Comparison of ENCODE assay signal across 8 mouse cellular contexts in the genomic region with DNA sequence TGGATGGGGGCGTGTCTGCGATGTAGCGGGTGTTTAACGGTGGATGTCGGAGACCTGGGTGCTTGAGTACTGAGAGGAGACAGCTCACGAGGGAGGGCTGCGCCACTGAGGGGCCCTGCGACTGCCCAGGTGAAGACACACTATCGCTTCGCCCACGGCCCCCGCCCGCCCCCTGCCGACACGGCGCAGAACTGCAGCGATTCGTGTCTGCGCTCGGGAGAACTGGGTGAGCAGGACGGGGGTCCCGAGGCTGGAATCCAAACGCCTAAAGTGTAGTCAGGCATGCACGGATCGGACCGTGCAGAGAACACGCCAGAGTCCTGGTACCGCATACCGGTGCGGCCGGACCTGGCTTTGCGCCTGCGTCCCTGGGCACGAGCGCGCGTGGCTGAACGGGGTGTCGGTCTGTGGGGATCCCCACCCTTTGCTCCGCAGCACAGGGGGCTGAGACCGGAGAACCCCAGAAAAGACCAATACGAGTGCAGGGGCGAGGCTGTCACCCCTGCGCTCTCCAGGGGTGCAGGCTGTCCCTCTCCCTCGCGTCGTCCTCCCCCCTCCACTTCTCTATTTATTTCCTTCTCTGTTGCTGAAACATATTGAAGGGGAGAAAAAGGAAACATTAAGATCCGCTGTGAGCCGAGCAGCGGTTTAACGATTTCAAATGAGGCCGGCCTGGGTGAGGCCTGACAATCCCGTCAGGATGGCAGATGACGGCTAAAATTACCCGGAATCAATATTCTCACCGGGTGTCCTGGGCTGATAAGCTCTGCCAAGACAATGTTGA. TPM values are rescaled to one million over a fixed set of nuclear protein-coding genes. Genes with fewer than 3 reads are reported as not detected.
A peak's percentile ranks its signal among the peaks of the same experiment; 100 is the strongest.
DNase-seq lines count a peak whose midpoint lies in the region; ATAC-seq and TF ChIP-seq lines count a peak whose summit lies in the region.

No protein-coding gene starts in this region.

- peak overlapping the region; percentile 79 for H3K4me2 ChIP-seq in forebrain, postnatal 0 days (ENCODE audit: low read depth)
- H3K4me2 ChIP-seq in liver, embryonic 13.5 days = peak overlapping the region; percentile 81

- H3K9me3 ChIP-seq in forebrain, postnatal 0 days (ENCODE audit: low read length) = no peaks in the 10 kb centered on the region
- H3K9me3 ChIP-seq in liver, embryonic 13.5 days (replicated peaks) = no peaks in the 10 kb centered on the region

- ATAC-seq in forebrain, postnatal 0 days = peak; percentile 55; the same call in 1 of the 2 replicates
- ATAC-seq in liver, embryonic 13.5 days (ENCODE audit: low read depth) = peak; percentile 70

- peaks cover 60% of the 10 kb centered on the region for H3K27me3 ChIP-seq in forebrain, postnatal 0 days (ENCODE audit: insufficient read depth, low read length)
- peaks cover 59% of the 10 kb centered on the region for H3K27me3 ChIP-seq in liver, embryonic 13.5 days

- peak overlapping the region; percentile 43 for H3K4me3 ChIP-seq in forebrain, postnatal 0 days (ENCODE audit: low read depth, low read length)
- peak overlapping the region; percentile 52 for H3K4me3 ChIP-seq in liver, embryonic 13.5 days (replicated peaks)

- H3K36me3 ChIP-seq in forebrain, postnatal 0 days (ENCODE audit: insufficient read depth) = no peaks in the 10 kb centered on the region
- H3K36me3 ChIP-seq in liver, embryonic 13.5 days = no peaks in the 10 kb centered on the region

- WGBS in forebrain, postnatal 0 days = 4% methylated on average over 56 of the region's 56 CpGs
- 2% methylated on average over 56 of the region's 56 CpGs for WGBS in liver, embryonic 13.5 days (ENCODE audit: insufficient replicate concordance)

- H3K4me1 ChIP-seq in forebrain, postnatal 0 days (ENCODE audit: insufficient read depth) = 0 out of 2 replicates have a peak, but pooled peaks cover 3% of the 10 kb centered on the region
- H3K4me1 ChIP-seq in liver, embryonic 13.5 days (replicated peaks) = peaks cover 15% of the 10 kb centered on the region

- peak; percentile 90 for TF ChIP-seq CTCF in forebrain, postnatal 0 days (IDR thresholded peaks at IDR 0.05; ENCODE audit: low read depth)

- peak; percentile 41 for DNase-seq in urinary bladder, postnatal 14 days (ENCODE audit: low spot score)
- DNase-seq in urinary bladder, postnatal 4 days (ENCODE audit: low spot score in 2 of 2) = no peak
- DNase-seq in cerebellum, adult 9-10 months = peak; percentile 44
- peak; percentile 69 for DNase-seq in forebrain, postnatal 0 days
- DNase-seq in induced T-regulatory cell, adult 2 months (ENCODE audit: low read depth) = peak; percentile 60
- DNase-seq in liver, embryonic 13.5 days = peak; percentile 43
- DNase-seq in naive thymus-derived CD4-positive, alpha-beta T cell, adult 2 months (ENCODE audit: low read depth) = peak; percentile 69
- DNase-seq in thymus, adult 18-20 months = peak; percentile 29 to 39

- no peak overlapping the region for H3K27ac ChIP-seq in forebrain, postnatal 0 days (ENCODE audit: low read depth, low read length)
- H3K27ac ChIP-seq in liver, embryonic 13.5 days = no peak overlapping the region; the same call in 1 of the 2 replicates

- H3K9ac ChIP-seq in forebrain, postnatal 0 days = peak overlapping the region; percentile 39
- H3K9ac ChIP-seq in liver, embryonic 13.5 days = peak overlapping the region; percentile 44; the same call in 1 of the 2 replicates

RNA-seq across cellular contexts. Expression of a gene that starts 9.3 kb away (rescaled TPM):
- total RNA-seq in forebrain, postnatal 0 days (2014; rRNA removed) = not detected in 2 replicates
- not detected in 2 replicates for polyA plus RNA-seq in forebrain, postnatal 0 days (2015; fragmentation: Nextera tagmentation; extraction: Ambion mirVana)
- not detected in 2 replicates for polyA plus RNA-seq in liver, embryonic 13.5 days (2015; fragmentation: Nextera tagmentation; extraction: Ambion mirVana)

Comparison
In these comparisons a context has a peak if more than half of its experiments do, and no peak if none do; other contexts are left out.
1. DNase-seq: peak in urinary bladder, postnatal 14 days (single experiment), cerebellum, adult 9-10 months (single experiment), forebrain, postnatal 0 days (single experiment), induced T-regulatory cell, adult 2 months (single experiment), liver, embryonic 13.5 days (single experiment), naive thymus-derived CD4-positive, alpha-beta T cell, adult 2 months (single experiment) and thymus, adult 18-20 months (2 of 2); none in urinary bladder, postnatal 4 days (0 of 2).